In the genomic region with DNA sequence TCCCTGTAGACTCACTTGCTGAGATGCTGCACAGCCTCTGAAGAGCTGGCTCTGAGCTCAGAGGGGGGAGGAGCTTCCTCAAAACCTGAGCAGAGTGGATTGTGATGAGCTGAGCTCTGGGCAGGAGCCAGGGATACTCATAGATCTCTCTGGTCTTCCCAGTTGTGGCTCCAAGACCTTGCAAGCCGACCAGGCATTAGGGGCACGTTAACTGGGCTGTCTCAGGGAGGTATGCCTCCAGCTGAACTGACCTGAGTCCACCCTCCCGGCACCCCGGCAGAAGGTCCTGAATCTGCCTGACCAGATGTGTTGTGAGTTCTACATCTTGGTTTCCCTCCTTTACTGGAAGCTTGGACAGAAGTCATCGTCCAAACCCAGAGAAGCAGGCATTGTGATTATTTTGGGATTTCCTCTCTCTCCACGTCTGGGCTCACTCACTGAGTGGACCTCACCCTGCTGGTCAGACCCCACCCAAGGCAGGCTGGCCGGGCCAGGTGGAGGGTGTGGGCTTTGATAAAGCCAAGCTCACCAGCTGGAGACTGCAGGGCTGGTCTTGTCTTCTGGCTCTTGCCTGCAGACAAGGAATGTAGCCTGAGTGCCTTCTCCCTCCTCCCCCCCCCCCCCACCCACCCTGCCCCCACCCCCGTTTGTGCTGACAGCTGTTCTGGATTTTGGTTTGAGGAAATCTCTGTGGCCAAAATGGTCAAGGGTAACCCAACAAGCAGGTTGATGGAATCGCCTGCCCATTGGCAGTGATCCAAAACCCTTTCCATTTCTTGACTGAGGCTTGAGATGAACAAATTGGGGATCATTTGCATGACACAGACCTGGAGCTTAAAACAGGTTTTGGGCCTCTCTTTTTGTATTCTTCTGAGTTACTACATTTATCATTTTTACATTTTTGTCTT, we compare ENCODE assay signal across 9 mouse cellular contexts. TPM values are rescaled to one million over a fixed set of nuclear protein-coding genes. Genes with fewer than 3 reads are reported as not detected.
DNase-seq lines count a peak whose midpoint lies in the region; ATAC-seq lines count a peak whose summit lies in the region.
"Had no signal": no experiment of that assay in that cellular context is flagged by ENCODE, and none has a peak within 500 bp of the region (broad histone marks: within the 10 kb centered on the region; RNA-seq: fewer than 3 reads in every experiment).

No protein-coding gene starts in this region.

- H3K4me1 ChIP-seq in midbrain, embryonic 10.5 days: peaks cover 59% of the 10 kb centered on the region
- H3K4me1 ChIP-seq in midbrain, embryonic 13.5 days (replicated peaks): peaks cover 57% of the 10 kb centered on the region
- peaks cover 57% of the 10 kb centered on the region for H3K4me1 ChIP-seq in limb, embryonic 10.5 days

- H3K9ac ChIP-seq in midbrain, embryonic 13.5 days (replicated peaks): no peak overlapping the region

- H3K36me3 ChIP-seq in midbrain, embryonic 10.5 days: no peaks in the 10 kb centered on the region
- no peaks in the 10 kb centered on the region for H3K36me3 ChIP-seq in midbrain, embryonic 13.5 days
- no peaks in the 10 kb centered on the region for H3K36me3 ChIP-seq in limb, embryonic 10.5 days

- no peak overlapping the region for H3K4me2 ChIP-seq in midbrain, embryonic 13.5 days (replicated peaks)

- peak; percentile 36 to 46 for DNase-seq in cerebellum, adult 18-20 months
- DNase-seq in cerebellum, postnatal 36 days: no peak
- no peak for DNase-seq in midbrain, embryonic 10.5 days (ENCODE audit: low spot score)
- no peak for DNase-seq in limb, embryonic 10.5 days (ENCODE audit: low spot score)
- DNase-seq in skeletal muscle tissue, adult 2 months (ENCODE audit: low read depth, low spot score): peak; percentile 48
- no peak for DNase-seq in thymus, postnatal 14 days

- H3K4me3 ChIP-seq in midbrain, embryonic 10.5 days: no peak overlapping the region
- H3K4me3 ChIP-seq in midbrain, embryonic 13.5 days (replicated peaks): no peak overlapping the region
- H3K4me3 ChIP-seq in limb, embryonic 10.5 days: no peak overlapping the region

- ATAC-seq in midbrain, embryonic 13.5 days: no peak
- ATAC-seq in granulocyte monocyte progenitor cell, adult 5-6 weeks (replicated peaks; ENCODE audit: poor library complexity, severe bottlenecking): peak; percentile 31; the same call in 1 of the 2 replicates

- peak overlapping the region; percentile 53 for H3K27ac ChIP-seq in midbrain, embryonic 10.5 days (replicated peaks)
- no peak overlapping the region for H3K27ac ChIP-seq in midbrain, embryonic 13.5 days
- H3K27ac ChIP-seq in limb, embryonic 10.5 days: 0 out of 2 replicates have a peak overlapping the region, but pooled peaks have one; percentile 25

- no peaks in the 10 kb centered on the region for H3K9me3 ChIP-seq in midbrain, embryonic 10.5 days (replicated peaks)
- H3K9me3 ChIP-seq in midbrain, embryonic 13.5 days: no peaks in the 10 kb centered on the region
- no peaks in the 10 kb centered on the region for H3K9me3 ChIP-seq in limb, embryonic 10.5 days (replicated peaks)

- WGBS in midbrain, embryonic 10.5 days: 72% methylated on average over 9 of the region's 9 CpGs
- WGBS in midbrain, embryonic 13.5 days: 63% methylated on average over 9 of the region's 9 CpGs
- WGBS in limb, embryonic 10.5 days: 64% methylated on average over 9 of the region's 9 CpGs

- no peaks in the 10 kb centered on the region for H3K27me3 ChIP-seq in midbrain, embryonic 10.5 days (ENCODE audit: low read depth, poor library complexity, severe bottlenecking)
- no peaks in the 10 kb centered on the region for H3K27me3 ChIP-seq in midbrain, embryonic 13.5 days
- H3K27me3 ChIP-seq in limb, embryonic 10.5 days (ENCODE audit: low read depth, poor library complexity, severe bottlenecking): no peaks in the 10 kb centered on the region
- H3K27me3 ChIP-seq: CH12.LX had no signal

RNA-seq across cellular contexts. Expression of gene Bcr, which starts 44.1 kb away (rescaled TPM):
- polyA plus RNA-seq in midbrain, embryonic 10.5 days (2016; fragmentation: Nextera tagmentation; extraction: Ambion mirVana): 5.1 and 6.9 TPM in 2 replicates
- 15.2 and 17.3 TPM in 2 replicates for polyA plus RNA-seq in midbrain, embryonic 13.5 days (2015; fragmentation: Nextera tagmentation; extraction: Ambion mirVana)
- total RNA-seq in granulocyte monocyte progenitor cell, adult 5-6 weeks (2014; fragmentation: Nextera tagmentation): 28.1 and 32.0 TPM in 2 replicates
- total RNA-seq in granulocyte monocyte progenitor cell, adult 5-6 weeks (2017): 17.7 and 24.5 TPM in 2 replicates
- polyA plus RNA-seq in limb, embryonic 10.5 days (2016; fragmentation: Nextera tagmentation; extraction: Ambion mirVana): 7.0 and 7.6 TPM in 2 replicates

Comparison
In these comparisons a context has a peak if more than half of its experiments do, and no peak if none do; other contexts are left out.
1. DNase-seq: peak in cerebellum, adult 18-20 months (2 of 2) and skeletal muscle tissue, adult 2 months (single experiment); none in cerebellum, postnatal 36 days (0 of 2), midbrain, embryonic 10.5 days (single experiment), limb, embryonic 10.5 days (single experiment) and thymus, postnatal 14 days (single experiment).